ENCODE assay signal across 8 mouse cellular contexts in the genomic region with DNA sequence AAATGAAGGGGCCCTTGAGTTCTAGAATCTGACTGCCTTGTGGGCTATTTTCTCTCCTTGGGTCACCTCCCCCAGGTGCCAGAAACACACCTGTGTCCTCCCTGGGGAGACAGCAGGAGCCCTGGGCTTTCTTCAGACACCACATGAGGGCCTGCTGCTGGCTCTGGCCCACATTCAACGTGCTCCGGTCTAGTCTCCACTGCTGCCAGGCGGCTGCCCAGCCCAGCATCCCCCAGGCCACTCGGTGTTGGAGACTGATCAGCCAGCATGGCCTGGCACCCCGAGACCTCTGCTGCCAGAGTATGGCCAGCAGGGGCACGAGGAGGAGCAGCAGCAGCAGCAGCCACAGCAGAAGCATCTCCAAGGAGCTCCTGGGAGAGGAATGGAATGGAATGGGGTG. TPM values are rescaled to one million over a fixed set of nuclear protein-coding genes. Genes with fewer than 3 reads are reported as not detected.
DNase-seq lines count a peak whose midpoint lies in the region; ATAC-seq lines count a peak whose summit lies in the region.

No protein-coding gene starts in this region.

- no peaks in the 10 kb centered on the region for H3K36me3 ChIP-seq in embryonic facial prominence, embryonic 13.5 days
- no peaks in the 10 kb centered on the region for H3K36me3 ChIP-seq in intestine, embryonic 16.5 days (ENCODE audit: control insufficient read depth, insufficient read depth, low read length)
- H3K36me3 ChIP-seq in neural tube, embryonic 12.5 days = no peaks in the 10 kb centered on the region

- ATAC-seq in embryonic facial prominence, embryonic 13.5 days (ENCODE audit: insufficient number of reproducible peaks, insufficient read depth, low FRiP score, low TSS enrichment, low read depth) = no peak
- peak; percentile 5; the same call in 1 of the 2 replicates for ATAC-seq in intestine, embryonic 16.5 days
- ATAC-seq in neural tube, embryonic 12.5 days (ENCODE audit: low FRiP score, low read depth) = no peak
- no peak for ATAC-seq in megakaryocyte progenitor cell, adult 5-6 weeks (replicated peaks; ENCODE audit: poor library complexity)

- 60% methylated on average over 6 of the region's 6 CpGs for WGBS in embryonic facial prominence, embryonic 13.5 days
- WGBS in intestine, embryonic 16.5 days = 54% methylated on average over 6 of the region's 6 CpGs
- 66% methylated on average over 6 of the region's 6 CpGs for WGBS in neural tube, embryonic 12.5 days

- H3K4me1 ChIP-seq in embryonic facial prominence, embryonic 13.5 days = peaks cover 6% of the 10 kb centered on the region
- H3K4me1 ChIP-seq in intestine, embryonic 16.5 days (ENCODE audit: control insufficient read depth, insufficient read depth, low read length) = peaks cover 5% of the 10 kb centered on the region
- 0 out of 2 replicates have a peak, but pooled peaks cover 3% of the 10 kb centered on the region for H3K4me1 ChIP-seq in neural tube, embryonic 12.5 days

- H3K4me3 ChIP-seq in embryonic facial prominence, embryonic 13.5 days = peak overlapping the region; percentile 57
- H3K4me3 ChIP-seq in intestine, embryonic 16.5 days (ENCODE audit: low read length) = peak overlapping the region; percentile 84
- no peak overlapping the region for H3K4me3 ChIP-seq in neural tube, embryonic 12.5 days

- H3K9ac ChIP-seq in embryonic facial prominence, embryonic 13.5 days = peak overlapping the region; percentile 69
- peak overlapping the region; percentile 75 for H3K9ac ChIP-seq in intestine, embryonic 16.5 days (ENCODE audit: low read depth, low read length)
- H3K9ac ChIP-seq in neural tube, embryonic 12.5 days = 0 out of 2 replicates have a peak overlapping the region, but pooled peaks have one; percentile 33

- intact Hi-C loops in left cerebral cortex, postnatal 4 days (cut with DNase I) = no loop called here
- intact Hi-C loops in left cerebral cortex, postnatal 36 days (cut with DNase I) = no loop called here

- H3K27ac ChIP-seq in embryonic facial prominence, embryonic 13.5 days = no peak overlapping the region
- no peak overlapping the region for H3K27ac ChIP-seq in intestine, embryonic 16.5 days (ENCODE audit: low read length)
- H3K27ac ChIP-seq in neural tube, embryonic 12.5 days = no peak overlapping the region

- H3K27me3 ChIP-seq in embryonic facial prominence, embryonic 13.5 days = no peaks in the 10 kb centered on the region
- no peaks in the 10 kb centered on the region for H3K27me3 ChIP-seq in intestine, embryonic 16.5 days (replicated peaks; ENCODE audit: control insufficient read depth, insufficient read depth, low read length)
- no peaks in the 10 kb centered on the region for H3K27me3 ChIP-seq in neural tube, embryonic 12.5 days (replicated peaks)

- peak; percentile 50 for DNase-seq in left cerebral cortex, postnatal 4 days
- DNase-seq in left cerebral cortex, postnatal 36 days (ENCODE audit: low spot score in 2 of 2) = no peak
- DNase-seq in c-Kit-positive CD71-positive TER-119-positive erythroid progenitor cells, embryonic 14.5 days (ENCODE audit: low spot score) = no peak
- no peak for DNase-seq in thymus, adult 18-20 months

- no peaks in the 10 kb centered on the region for H3K9me3 ChIP-seq in embryonic facial prominence, embryonic 13.5 days
- no peaks in the 10 kb centered on the region for H3K9me3 ChIP-seq in intestine, embryonic 16.5 days (ENCODE audit: control insufficient read depth, low read length)
- H3K9me3 ChIP-seq in neural tube, embryonic 12.5 days = no peaks in the 10 kb centered on the region

- H3K4me2 ChIP-seq in embryonic facial prominence, embryonic 13.5 days = peak overlapping the region; percentile 62
- H3K4me2 ChIP-seq in intestine, embryonic 16.5 days (ENCODE audit: low read depth, low read length) = peak overlapping the region; percentile 64
- H3K4me2 ChIP-seq in neural tube, embryonic 12.5 days (replicated peaks) = peak overlapping the region; percentile 60

RNA-seq across cellular contexts. Expression of a gene that starts 0.8 kb away (rescaled TPM):
- total RNA-seq in left cerebral cortex, postnatal 4 days (2021) = 1 to 10 TPM; 5.5 to 7.2 TPM
- 1 to 10 TPM; 6.6 to 8.0 TPM for total RNA-seq in left cerebral cortex, postnatal 36 days (2021)
- 6.3 and 7.0 TPM in 2 replicates for polyA plus RNA-seq in embryonic facial prominence, embryonic 13.5 days (2015; fragmentation: Nextera tagmentation; extraction: Ambion mirVana)
- polyA plus RNA-seq in intestine, embryonic 16.5 days (2015; fragmentation: Nextera tagmentation; extraction: Ambion mirVana) = 6.5 and 6.7 TPM in 2 replicates
- polyA plus RNA-seq in neural tube, embryonic 12.5 days (2016; fragmentation: Nextera tagmentation; extraction: Ambion mirVana) = 3.3 and 4.4 TPM in 2 replicates
- total RNA-seq in megakaryocyte progenitor cell, adult 5-6 weeks (2015) = 1.8 and 3.1 TPM in 2 replicates
- total RNA-seq in megakaryocyte progenitor cell, adult 5-6 weeks (2017) = 1.4 and 1.6 TPM in 2 replicates

RNA-seq across cellular contexts. Expression of a gene that starts 7.2 kb away (rescaled TPM):
- total RNA-seq in left cerebral cortex, postnatal 4 days (2021) = not detected
- total RNA-seq in left cerebral cortex, postnatal 36 days (2021) = under 1 TPM; 0.59 to 0.77 TPM
- not detected in 2 replicates for polyA plus RNA-seq in embryonic facial prominence, embryonic 13.5 days (2015; fragmentation: Nextera tagmentation; extraction: Ambion mirVana)
- not detected in 2 replicates for polyA plus RNA-seq in intestine, embryonic 16.5 days (2015; fragmentation: Nextera tagmentation; extraction: Ambion mirVana)
- 0.38 TPM in 1 of 2 replicates, not detected in the other for polyA plus RNA-seq in neural tube, embryonic 12.5 days (2016; fragmentation: Nextera tagmentation; extraction: Ambion mirVana)
- not detected in 2 replicates for total RNA-seq in megakaryocyte progenitor cell, adult 5-6 weeks (2015)
- not detected in 2 replicates for total RNA-seq in megakaryocyte progenitor cell, adult 5-6 weeks (2017)

RNA-seq across cellular contexts. Expression of a gene that starts 10.2 kb away (rescaled TPM):
- total RNA-seq in left cerebral cortex, postnatal 4 days (2021) = 10 to 100 TPM; 11.2 to 12.4 TPM
- 10 to 100 TPM; 12.6 to 19.1 TPM for total RNA-seq in left cerebral cortex, postnatal 36 days (2021)
- polyA plus RNA-seq in embryonic facial prominence, embryonic 13.5 days (2015; fragmentation: Nextera tagmentation; extraction: Ambion mirVana) = 0.08 and 0.14 TPM in 2 replicates
- 0.12 and 0.15 TPM in 2 replicates for polyA plus RNA-seq in intestine, embryonic 16.5 days (2015; fragmentation: Nextera tagmentation; extraction: Ambion mirVana)
- polyA plus RNA-seq in neural tube, embryonic 12.5 days (2016; fragmentation: Nextera tagmentation; extraction: Ambion mirVana) = 4.4 and 4.5 TPM in 2 replicates
- 0.24 TPM in 1 of 2 replicates, not detected in the other for total RNA-seq in megakaryocyte progenitor cell, adult 5-6 weeks (2015)
- total RNA-seq in megakaryocyte progenitor cell, adult 5-6 weeks (2017) = not detected in 2 replicates

RNA-seq across cellular contexts. Expression of a gene that starts 32.0 kb away (rescaled TPM):
- total RNA-seq in left cerebral cortex, postnatal 4 days (2021) = 100 to 1,000 TPM; 168 to 174 TPM
- 100 to 1,000 TPM; 138 to 156 TPM for total RNA-seq in left cerebral cortex, postnatal 36 days (2021)
- 21.0 and 28.5 TPM in 2 replicates for polyA plus RNA-seq in embryonic facial prominence, embryonic 13.5 days (2015; fragmentation: Nextera tagmentation; extraction: Ambion mirVana)
- polyA plus RNA-seq in intestine, embryonic 16.5 days (2015; fragmentation: Nextera tagmentation; extraction: Ambion mirVana) = 41.1 and 41.6 TPM in 2 replicates
- polyA plus RNA-seq in neural tube, embryonic 12.5 days (2016; fragmentation: Nextera tagmentation; extraction: Ambion mirVana) = 23.7 and 33.1 TPM in 2 replicates
- 129 and 135 TPM in 2 replicates for total RNA-seq in megakaryocyte progenitor cell, adult 5-6 weeks (2015)
- 101 and 105 TPM in 2 replicates for total RNA-seq in megakaryocyte progenitor cell, adult 5-6 weeks (2017)

RNA-seq across cellular contexts. Expression of a gene that starts 56.3 kb away (rescaled TPM):
- not detected for total RNA-seq in left cerebral cortex, postnatal 4 days (2021)
- not detected for total RNA-seq in left cerebral cortex, postnatal 36 days (2021)
- 0.39 TPM in 1 of 2 replicates, not detected in the other for polyA plus RNA-seq in embryonic facial prominence, embryonic 13.5 days (2015; fragmentation: Nextera tagmentation; extraction: Ambion mirVana)
- polyA plus RNA-seq in intestine, embryonic 16.5 days (2015; fragmentation: Nextera tagmentation; extraction: Ambion mirVana) = 0.29 TPM in 1 of 2 replicates, not detected in the other
- polyA plus RNA-seq in neural tube, embryonic 12.5 days (2016; fragmentation: Nextera tagmentation; extraction: Ambion mirVana) = 0.59 TPM in 1 of 2 replicates, not detected in the other
- not detected in 2 replicates for total RNA-seq in megakaryocyte progenitor cell, adult 5-6 weeks (2015)
- total RNA-seq in megakaryocyte progenitor cell, adult 5-6 weeks (2017) = 0.37 and 0.47 TPM in 2 replicates

Comparison
In these comparisons a context has a peak if more than half of its experiments do, and no peak if none do; other contexts are left out.
1. RNA of a gene that starts 10.2 kb away (total RNA-seq): 12.6 to 19.1 TPM in left cerebral cortex, postnatal 36 days and 11.2 to 12.4 TPM in left cerebral cortex, postnatal 4 days; 0.24 TPM in megakaryocyte progenitor cell, adult 5-6 weeks; every median in the first group is over 4 times any median in the second.
2. Peak in every context shown above with its lines, with median percentiles within 50 percentile points of each other: H3K4me2 ChIP-seq and H3K9ac ChIP-seq.